Mouse (Mus musculus): Measurements from ENCODE around the gene Snx15. TPM values are rescaled to one million over a fixed set of nuclear protein-coding genes. Genes with fewer than 3 reads are reported as not detected.

Gene Snx15
- polyA plus RNA-seq, 1 experiment: 18.5 TPM

- Histone ChIP-seq H3ac (ENCODE audit: control insufficient read depth, insufficient read length) (no peak overlapping the region), H3K79me2 (ENCODE audit: control insufficient read depth, insufficient read depth) (no peaks in the 10 kb centered on the region), H3K36me3 (ENCODE audit: control insufficient read depth, insufficient read depth) (no peaks in the 10 kb centered on the region), H3K4me3 (no peak overlapping the region), H3K27me3 (ENCODE audit: control insufficient read depth, insufficient read depth, insufficient read length) (no peaks in the 10 kb centered on the region), H3K4me2 (ENCODE audit: low read depth) (no peak overlapping the region)
- TF ChIP-seq SRF (IDR thresholded peaks at IDR 0.05; ENCODE audit: control insufficient read depth, insufficient read length, low read depth) (no peak), MAX (IDR thresholded peaks at IDR 0.05; ENCODE audit: low read depth) (no peak), TCF3 (IDR thresholded peaks at IDR 0.05; ENCODE audit: insufficient read length, low read depth) (no peak), CEBPB (IDR thresholded peaks at IDR 0.05; ENCODE audit: insufficient read depth, poor library complexity, severe bottlenecking) (no peak), USF1 (IDR thresholded peaks at IDR 0.05; ENCODE audit: low read depth) (no peak), REST (IDR thresholded peaks at IDR 0.05; ENCODE audit: insufficient read depth, insufficient read length) (no peak), POLR2A (IDR thresholded peaks at IDR 0.05; ENCODE audit: insufficient read length, low read depth) (no peak), TCF12 (IDR thresholded peaks at IDR 0.05; ENCODE audit: insufficient read depth, poor library complexity, severe bottlenecking) (no peak), E2F4 (IDR thresholded peaks at IDR 0.05; ENCODE audit: insufficient read depth) (no peak), MYOG (IDR thresholded peaks at IDR 0.05; ENCODE audit: control insufficient read depth in 1 of 3, insufficient read depth in 1 of 3, insufficient read length in 2 of 3, low read depth in 2 of 3) (no peak), MYOD1 (IDR thresholded peaks at IDR 0.05; ENCODE audit: control insufficient read depth in 1 of 3, insufficient read length in 2 of 3, low read depth in 2 of 3) (no peak), POLR2AphosphoS2 (IDR thresholded peaks at IDR 0.05; ENCODE audit: insufficient read length, low read depth) (no peak)
Measured at GRCm38 (mm10) chr19:6102169-6102853, 25.8 kb downstream of the Snx15 start.

GRCm38 (mm10) chr19:6101186-6101585, 26.9 kb downstream of the Snx15 start:
- TF ChIP-seq E2F4 (IDR thresholded peaks at IDR 0.05; ENCODE audit: insufficient read depth) (no peak), CEBPB (IDR thresholded peaks at IDR 0.05; ENCODE audit: insufficient read depth, poor library complexity, severe bottlenecking) (no peak), POLR2A (IDR thresholded peaks at IDR 0.05; ENCODE audit: insufficient read length, low read depth) (no peak), USF1 (IDR thresholded peaks at IDR 0.05; ENCODE audit: low read depth) (no peak), SRF (IDR thresholded peaks at IDR 0.05; ENCODE audit: control insufficient read depth, insufficient read length, low read depth) (no peak), MAX (IDR thresholded peaks at IDR 0.05; ENCODE audit: low read depth) (no peak), REST (IDR thresholded peaks at IDR 0.05; ENCODE audit: insufficient read depth, insufficient read length) (no peak), POLR2AphosphoS2 (IDR thresholded peaks at IDR 0.05; ENCODE audit: insufficient read length, low read depth) (no peak), MYOG (IDR thresholded peaks at IDR 0.05; ENCODE audit: control insufficient read depth in 1 of 3, insufficient read depth in 1 of 3, insufficient read length in 2 of 3, low read depth in 2 of 3) (no peak), TCF3 (IDR thresholded peaks at IDR 0.05; ENCODE audit: insufficient read length, low read depth) (no peak), TCF12 (IDR thresholded peaks at IDR 0.05; ENCODE audit: insufficient read depth, poor library complexity, severe bottlenecking) (no peak), MYOD1 (IDR thresholded peaks at IDR 0.05; ENCODE audit: control insufficient read depth in 1 of 3, insufficient read length in 2 of 3, low read depth in 2 of 3) (no peak)
- Histone ChIP-seq H3K36me3 (ENCODE audit: control insufficient read depth, insufficient read depth) (no peaks in the 10 kb centered on the region), H3K27me3 (ENCODE audit: control insufficient read depth, insufficient read depth, insufficient read length) (no peaks in the 10 kb centered on the region), H3K4me3 (no peak overlapping the region), H3K4me2 (ENCODE audit: low read depth) (no peak overlapping the region), H3ac (ENCODE audit: control insufficient read depth, insufficient read length) (no peak overlapping the region), H3K79me2 (ENCODE audit: control insufficient read depth, insufficient read depth) (no peaks in the 10 kb centered on the region)

GRCm38 (mm10) chr19:6097847-6098246, 30.3 kb downstream of the Snx15 start:
- no peak overlapping the region for H3K4me2 ChIP-seq (ENCODE audit: low read depth)
- H3K79me2 ChIP-seq (ENCODE audit: control insufficient read depth, insufficient read depth): no peaks in the 10 kb centered on the region
- H3K4me3 ChIP-seq: no peak overlapping the region
- H3ac ChIP-seq (ENCODE audit: control insufficient read depth, insufficient read length): no peak overlapping the region
- TF ChIP-seq TCF3 (IDR thresholded peaks at IDR 0.05; ENCODE audit: insufficient read length, low read depth): no peak
- no peak for TF ChIP-seq MYOG (IDR thresholded peaks at IDR 0.05; ENCODE audit: control insufficient read depth in 1 of 3, insufficient read depth in 1 of 3, insufficient read length in 2 of 3, low read depth in 2 of 3)
- no peak for TF ChIP-seq E2F4 (IDR thresholded peaks at IDR 0.05; ENCODE audit: insufficient read depth)
- no peak for TF ChIP-seq POLR2A (IDR thresholded peaks at IDR 0.05; ENCODE audit: insufficient read length, low read depth)
- no peak for TF ChIP-seq USF1 (IDR thresholded peaks at IDR 0.05; ENCODE audit: low read depth)
- no peak for TF ChIP-seq POLR2AphosphoS2 (IDR thresholded peaks at IDR 0.05; ENCODE audit: insufficient read length, low read depth)
- TF ChIP-seq REST (IDR thresholded peaks at IDR 0.05; ENCODE audit: insufficient read depth, insufficient read length): no peak
- TF ChIP-seq TCF12 (IDR thresholded peaks at IDR 0.05; ENCODE audit: insufficient read depth, poor library complexity, severe bottlenecking): no peak
- no peak for TF ChIP-seq MYOD1 (IDR thresholded peaks at IDR 0.05; ENCODE audit: control insufficient read depth in 1 of 3, insufficient read length in 2 of 3, low read depth in 2 of 3)
- TF ChIP-seq CEBPB (IDR thresholded peaks at IDR 0.05; ENCODE audit: insufficient read depth, poor library complexity, severe bottlenecking): no peak
- TF ChIP-seq MAX (IDR thresholded peaks at IDR 0.05; ENCODE audit: low read depth): no peak
- TF ChIP-seq SRF (IDR thresholded peaks at IDR 0.05; ENCODE audit: control insufficient read depth, insufficient read length, low read depth): no peak
- no peaks in the 10 kb centered on the region for H3K27me3 ChIP-seq (ENCODE audit: control insufficient read depth, insufficient read depth, insufficient read length)
- H3K36me3 ChIP-seq (ENCODE audit: control insufficient read depth, insufficient read depth): no peaks in the 10 kb centered on the region

- no peak within 1 kb of the TSS for H3K4me3 ChIP-seq
- TF ChIP-seq SRF (IDR thresholded peaks at IDR 0.05; ENCODE audit: control insufficient read depth, insufficient read length, low read depth): no peak
- TF ChIP-seq MYOD1 (IDR thresholded peaks at IDR 0.05; ENCODE audit: control insufficient read depth in 1 of 3, insufficient read length in 2 of 3, low read depth in 2 of 3): no peak
- no peak for TF ChIP-seq POLR2AphosphoS2 (IDR thresholded peaks at IDR 0.05; ENCODE audit: insufficient read length, low read depth)
- TF ChIP-seq POLR2A (IDR thresholded peaks at IDR 0.05; ENCODE audit: insufficient read length, low read depth): no peak
- no peak for TF ChIP-seq CEBPB (IDR thresholded peaks at IDR 0.05; ENCODE audit: insufficient read depth, poor library complexity, severe bottlenecking)
- no peak for TF ChIP-seq MAX (IDR thresholded peaks at IDR 0.05; ENCODE audit: low read depth)
- TF ChIP-seq REST (IDR thresholded peaks at IDR 0.05; ENCODE audit: insufficient read depth, insufficient read length): no peak
- no peak for TF ChIP-seq USF1 (IDR thresholded peaks at IDR 0.05; ENCODE audit: low read depth)
- no peak for TF ChIP-seq TCF12 (IDR thresholded peaks at IDR 0.05; ENCODE audit: insufficient read depth, poor library complexity, severe bottlenecking)
- no peak within 1 kb of the TSS for H3ac ChIP-seq (ENCODE audit: control insufficient read depth, insufficient read length)
- no peak within 1 kb of the TSS for H3K4me2 ChIP-seq (ENCODE audit: low read depth)
- H3K36me3 ChIP-seq (ENCODE audit: control insufficient read depth, insufficient read depth): peaks cover 6% of the 10 kb centered on the region
- H3K27me3 ChIP-seq (ENCODE audit: control insufficient read depth, insufficient read depth, insufficient read length): no peaks in the 10 kb centered on the region
- peaks cover 3% of the 10 kb centered on the region for H3K79me2 ChIP-seq (ENCODE audit: control insufficient read depth, insufficient read depth)
Measured at GRCm38 (mm10) chr19:6094119-6094518, 34.0 kb downstream of the Snx15 start, which contains the start of gene AC131692.1. Gene AC131692.1 (plus strand): TSS chr19:6094419.
